Mouse (Mus musculus): ENCODE data around the gene Tamm41. TPM values are rescaled to one million over a fixed set of nuclear protein-coding genes. Genes with fewer than 3 reads are reported as not detected.

The Tamm41 gene
- total RNA-seq, 1 experiment: 35.7 TPM

GRCm38 (mm10) chr6:114965396-114965795 lies 72.3 kb downstream of the Tamm41 start:
- DNase-seq (ENCODE audit: low read depth, low spot score): no peak
- H3K9ac ChIP-seq (ENCODE audit: insufficient read depth, low read depth, low read length, poor library complexity, severe bottlenecking): no peak overlapping the region
- H3K4me1 ChIP-seq (ENCODE audit: control insufficient read depth in 2 of 2, insufficient read depth in 2 of 2, low read length in 2 of 2, poor library complexity in 1 of 2): 0 out of 4 replicates have a peak, but pooled peaks cover 0 to 1% of the 10 kb centered on the region in 2 experiments
- H3K4me3 ChIP-seq (ENCODE audit: insufficient read depth in 1 of 2, low read depth in 1 of 2, low read length in 2 of 2, poor library complexity in 1 of 2, severe bottlenecking in 1 of 2): no peak overlapping the region
- H3K9me3 ChIP-seq (ENCODE audit: control insufficient read depth, insufficient read depth, low read depth, low read length): no peaks in the 10 kb centered on the region
- TF ChIP-seq MAFK (IDR thresholded peaks at IDR 0.05; ENCODE audit: insufficient read depth, low read depth, low read length) (no peak), HCFC1 (IDR thresholded peaks at IDR 0.05; ENCODE audit: borderline replicate concordance, insufficient read depth, low read length) (no peak), ZC3H11A (IDR thresholded peaks at IDR 0.05; ENCODE audit: borderline replicate concordance, low read depth, low read length) (no peak), CHD2 (IDR thresholded peaks at IDR 0.05; ENCODE audit: low read depth, low read length) (no peak), ZNF384 (IDR thresholded peaks at IDR 0.05; ENCODE audit: low read depth, low read length) (no peak)
- no peaks in the 10 kb centered on the region for H3K36me3 ChIP-seq (ENCODE audit: control insufficient read depth, insufficient read depth, low read length, poor library complexity, severe bottlenecking)
- H3K27ac ChIP-seq (ENCODE audit: insufficient read depth, low read depth, low read length, poor library complexity, severe bottlenecking): no peak overlapping the region
- in situ Hi-C loops (cut with MboI; ENCODE audit: low sequenced_read_pairs in 2 of 2, unreplicated experiment in 2 of 2): no loop called here

- Histone ChIP-seq H3K27ac (ENCODE audit: insufficient read depth, low read depth, low read length, poor library complexity, severe bottlenecking) (no peak overlapping the region), H3K9me3 (ENCODE audit: control insufficient read depth, insufficient read depth, low read depth, low read length) (no peaks in the 10 kb centered on the region), H3K9ac (ENCODE audit: insufficient read depth, low read depth, low read length, poor library complexity, severe bottlenecking) (no peak overlapping the region), H3K36me3 (ENCODE audit: control insufficient read depth, insufficient read depth, low read length, poor library complexity, severe bottlenecking) (no peaks in the 10 kb centered on the region), H3K4me1 (ENCODE audit: control insufficient read depth in 2 of 2, insufficient read depth in 2 of 2, low read length in 2 of 2, poor library complexity in 1 of 2) (peaks cover 0 to 3% of the 10 kb centered on the region in 2 experiments; a peak in 1 of 4 replicates), H3K4me3 (ENCODE audit: insufficient read depth in 1 of 2, low read depth in 1 of 2, low read length in 2 of 2, poor library complexity in 1 of 2, severe bottlenecking in 1 of 2) (no peak overlapping the region)
- TF ChIP-seq MAFK (IDR thresholded peaks at IDR 0.05; ENCODE audit: insufficient read depth, low read depth, low read length): no peak
- no peak for TF ChIP-seq HCFC1 (IDR thresholded peaks at IDR 0.05; ENCODE audit: borderline replicate concordance, insufficient read depth, low read length)
- no peak for TF ChIP-seq ZNF384 (IDR thresholded peaks at IDR 0.05; ENCODE audit: low read depth, low read length)
- TF ChIP-seq ZC3H11A (IDR thresholded peaks at IDR 0.05; ENCODE audit: borderline replicate concordance, low read depth, low read length): no peak
- TF ChIP-seq CHD2 (IDR thresholded peaks at IDR 0.05; ENCODE audit: low read depth, low read length): no peak
- in situ Hi-C loops (cut with MboI; ENCODE audit: low sequenced_read_pairs in 2 of 2, unreplicated experiment in 2 of 2): no loop called here
- DNase-seq (ENCODE audit: low read depth, low spot score): no peak
Measured at GRCm38 (mm10) chr6:114964235-114964634, 73.4 kb downstream of the Tamm41 start.

- Histone ChIP-seq H3K4me1 (ENCODE audit: control insufficient read depth in 2 of 2, insufficient read depth in 2 of 2, low read length in 2 of 2, poor library complexity in 1 of 2) (peaks cover 2 to 4% of the 10 kb centered on the region in 2 experiments; a peak in 2 of 4 replicates), H3K27ac (ENCODE audit: insufficient read depth, low read depth, low read length, poor library complexity, severe bottlenecking) (no peak overlapping the region), H3K4me3 (ENCODE audit: insufficient read depth in 1 of 2, low read depth in 1 of 2, low read length in 2 of 2, poor library complexity in 1 of 2, severe bottlenecking in 1 of 2) (no peak overlapping the region), H3K36me3 (ENCODE audit: control insufficient read depth, insufficient read depth, low read length, poor library complexity, severe bottlenecking) (no peaks in the 10 kb centered on the region), H3K9ac (ENCODE audit: insufficient read depth, low read depth, low read length, poor library complexity, severe bottlenecking) (no peak overlapping the region), H3K9me3 (ENCODE audit: control insufficient read depth, insufficient read depth, low read depth, low read length) (no peaks in the 10 kb centered on the region)
- TF ChIP-seq HCFC1 (IDR thresholded peaks at IDR 0.05; ENCODE audit: borderline replicate concordance, insufficient read depth, low read length) (no peak), ZC3H11A (IDR thresholded peaks at IDR 0.05; ENCODE audit: borderline replicate concordance, low read depth, low read length) (no peak), ZNF384 (IDR thresholded peaks at IDR 0.05; ENCODE audit: low read depth, low read length) (no peak), CHD2 (IDR thresholded peaks at IDR 0.05; ENCODE audit: low read depth, low read length) (no peak), MAFK (IDR thresholded peaks at IDR 0.05; ENCODE audit: insufficient read depth, low read depth, low read length) (no peak)
- no peak for DNase-seq (ENCODE audit: low read depth, low spot score)
- in situ Hi-C loops (cut with MboI; ENCODE audit: low sequenced_read_pairs in 2 of 2, unreplicated experiment in 2 of 2): no loop called here
Measured at GRCm38 (mm10) chr6:114963636-114964035, 74.0 kb downstream of the Tamm41 start.

- H3K9me3 ChIP-seq (ENCODE audit: control insufficient read depth, insufficient read depth, low read depth, low read length): no peaks in the 10 kb centered on the region
- no peak overlapping the region for H3K4me3 ChIP-seq (ENCODE audit: insufficient read depth in 1 of 2, low read depth in 1 of 2, low read length in 2 of 2, poor library complexity in 1 of 2, severe bottlenecking in 1 of 2)
- H3K4me1 ChIP-seq (ENCODE audit: control insufficient read depth in 2 of 2, insufficient read depth in 2 of 2, low read length in 2 of 2, poor library complexity in 1 of 2): peaks cover 2 to 4% of the 10 kb centered on the region in 2 experiments; a peak in 3 of 4 replicates
- no peaks in the 10 kb centered on the region for H3K36me3 ChIP-seq (ENCODE audit: control insufficient read depth, insufficient read depth, low read length, poor library complexity, severe bottlenecking)
- H3K9ac ChIP-seq (ENCODE audit: insufficient read depth, low read depth, low read length, poor library complexity, severe bottlenecking): no peak overlapping the region
- H3K27ac ChIP-seq (ENCODE audit: insufficient read depth, low read depth, low read length, poor library complexity, severe bottlenecking): no peak overlapping the region
- no peak for DNase-seq (ENCODE audit: low read depth, low spot score)
- in situ Hi-C loops (cut with MboI; ENCODE audit: low sequenced_read_pairs in 2 of 2, unreplicated experiment in 2 of 2): no loop called here
- TF ChIP-seq ZNF384 (IDR thresholded peaks at IDR 0.05; ENCODE audit: low read depth, low read length) (no peak), MAFK (IDR thresholded peaks at IDR 0.05; ENCODE audit: insufficient read depth, low read depth, low read length) (no peak), HCFC1 (IDR thresholded peaks at IDR 0.05; ENCODE audit: borderline replicate concordance, insufficient read depth, low read length) (no peak)
Measured at GRCm38 (mm10) chr6:114961276-114962068, 76.2 kb downstream of the Tamm41 start.
